Mouse (Mus musculus) heart, embryonic 12.5 days (tissue): ENCODE data around the gene Btbd35f7. TPM values are rescaled to one million over a fixed set of nuclear protein-coding genes. Genes with fewer than 3 reads are reported as not detected.
"Not testable (repeated sequence)": the region's sequence is repeated elsewhere in the genome, so short reads cannot be mapped to it uniquely, and the experiment has no call there.

Source experiments
- ATAC-seq: fragments of 200-750 bp; cut with Nextera tagmentation; 2 replicates; pipeline ENCODE4 v1.8.0; 2017; ENCODE audit warnings: moderate TSS enrichment, moderate library complexity; ENCODE audit not compliant: insufficient number of reproducible peaks, low FRiP score
- H3K27ac ChIP-seq: fragments of 300-500 bp; sonication (generic); 2 replicates; pipeline ENCODE4 v1.5.1; 2016; ENCODE audit warnings: mild to moderate bottlenecking, moderate library complexity; ENCODE audit not compliant: poor library complexity, severe bottlenecking
- H3K27me3 ChIP-seq: fragments of 300-500 bp; sonication (generic); replicated peaks from 2 replicates; pipeline ENCODE4 v1.6.1; 2016; ENCODE audit warnings: mild to moderate bottlenecking, moderate library complexity
- H3K36me3 ChIP-seq: fragments of 300-500 bp; sonication (generic); 2 replicates; pipeline ENCODE4 v1.6.1; 2016; ENCODE audit warnings: mild to moderate bottlenecking, moderate library complexity
- H3K4me1 ChIP-seq: fragments of 300-500 bp; sonication (generic); replicated peaks from 2 replicates; pipeline ENCODE4 v1.6.1; 2016; ENCODE audit warnings: mild to moderate bottlenecking
- H3K4me2 ChIP-seq: fragments of 300-500 bp; sonication (generic); 2 replicates; pipeline ENCODE4 v1.6.1; 2016; ENCODE audit warnings: mild to moderate bottlenecking, moderate library complexity
- H3K4me3 ChIP-seq: fragments of 300-500 bp; sonication (generic); 2 replicates; pipeline ENCODE4 v1.5.1; 2016; ENCODE audit warnings: mild to moderate bottlenecking
- H3K9ac ChIP-seq: fragments of 300-500 bp; sonication (generic); 2 replicates; pipeline ENCODE4 v1.6.1; 2016; ENCODE audit warnings: mild to moderate bottlenecking, moderate library complexity
- H3K9me3 ChIP-seq: fragments of 300-500 bp; sonication (generic); replicated peaks from 2 replicates; pipeline ENCODE4 v1.6.1; 2016; ENCODE audit warnings: mild to moderate bottlenecking, moderate library complexity
- WGBS: fragments of 180-500 bp; shearing (Covaris S2); methylation state at CpG from one replicate; pipeline ENCODE4 v1.1.7; 2016; 5-methylcytosine and 5-hydroxymethylcytosine counted together
- polyA plus RNA-seq: library from polyadenylated mRNA; unstranded; fragments of >200 nt; fragmentation: Nextera tagmentation; extraction: Ambion mirVana; gene quantifications from 2 replicates; pipeline ENCODE4 v1.2.1, GENCODE M21; 2016

Btbd35f7 gene
- not detected in 2 replicates for polyA plus RNA-seq

- no CpG with 5 or more reads among the region's 2 CpGs for WGBS
These were observed at the start of gene Btbd35f7 for GRCm38 (mm10) chrX:5668767-5669166. Btbd35f7 (plus strand) TSS chrX:5669067.

More at GRCm38 (mm10) chrX:5668767-5669166, at the start of gene Btbd35f7:
- H3K27me3 ChIP-seq, H3K4me2 ChIP-seq, H3K9ac ChIP-seq, H3K4me1 ChIP-seq, H3K27ac ChIP-seq, H3K9me3 ChIP-seq, H3K36me3 ChIP-seq, H3K4me3 ChIP-seq, ATAC-seq: not testable (repeated sequence)

Other genes with a start within 250 kb of the Btbd35f7 start
- not detected in 2 replicates for gene Mycs, start 199.8 kb upstream of the Btbd35f7 start, polyA plus RNA-seq